Mouse (Mus musculus) frontal cortex, adult (tissue): ENCODE results near the gene Sdk1.

Experiments used
- ATAC-seq: cut with Nextera tagmentation; 2 replicates; pipeline ENCODE4 v1.9.2; 2017; ENCODE audit warnings: mild to moderate bottlenecking, moderate library complexity, mixed read lengths; ENCODE audit not compliant: low TSS enrichment

Sdk1 gene

DNA sequence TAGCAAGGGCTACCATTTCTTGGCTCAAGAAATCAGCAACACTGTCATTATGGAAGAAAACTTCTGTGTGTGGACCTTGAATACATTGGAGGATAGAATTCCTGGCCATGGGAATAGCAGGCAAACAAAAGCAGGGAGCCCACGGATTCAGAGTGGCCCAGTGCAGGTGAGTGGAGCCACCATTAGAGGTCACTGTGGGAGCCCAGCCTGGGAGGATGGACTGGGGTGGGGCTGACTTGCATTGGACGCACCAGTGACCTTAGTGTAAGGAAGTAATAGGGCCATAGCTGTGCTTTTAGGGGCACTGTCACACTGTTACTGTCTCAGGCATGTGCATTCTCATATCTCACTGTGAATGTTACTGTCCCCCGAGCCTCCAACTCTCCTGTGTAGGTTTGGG, 1001.3 kb downstream of the Sdk1 start:
- ATAC-seq: no peak

GRCm38 (mm10) chr5:142243069-142243468, 1001.8 kb downstream of the Sdk1 start:
- no peak for ATAC-seq

GRCm38 (mm10) chr5:142256231-142256630, 1014.9 kb downstream of the Sdk1 start:
- no peak for ATAC-seq

DNA sequence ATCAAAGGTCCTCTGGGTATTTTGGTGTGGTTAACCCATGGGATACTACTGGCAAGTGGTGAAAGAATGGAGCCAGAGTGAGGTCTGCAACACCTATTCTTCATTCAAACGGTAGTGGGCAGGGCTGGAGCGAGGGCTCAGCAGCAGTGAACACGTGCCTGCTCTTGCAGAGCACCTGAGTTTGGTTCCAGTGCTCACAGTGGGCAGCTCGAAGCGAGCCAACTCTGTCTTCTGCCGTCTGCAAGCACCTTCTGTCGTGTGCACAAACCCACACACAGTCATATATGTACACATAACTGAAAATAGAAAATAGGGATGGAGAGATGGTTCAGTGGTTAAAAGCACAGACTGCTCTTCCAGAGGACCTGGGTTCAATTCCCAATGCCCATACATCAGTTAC, 1017.4 kb downstream of the Sdk1 start:
- ATAC-seq: no peak

GRCm38 (mm10) chr5:142262060-142262459, 1020.8 kb downstream of the Sdk1 start:
- ATAC-seq: peak; percentile 52; the same call in 1 of the 2 replicates
